Mouse (Mus musculus): ENCODE results near the gene Txnl4b.

GRCm38 (mm10) chr8:109586972-109587504, 21.3 kb downstream of the Txnl4b start:
- TF ChIP-seq CTCF (IDR thresholded peaks at IDR 0.05; ENCODE audit: control insufficient read depth, insufficient read depth, low read length) (no peak), POLR2A (IDR thresholded peaks at IDR 0.05; ENCODE audit: borderline replicate concordance, control insufficient read depth, low read depth, low read length) (no peak)
